Mouse (Mus musculus) B cell, adult 2 months (primary cell): ENCODE results near the gene Pde4a.
"Not testable (repeated sequence)": the region's sequence is repeated elsewhere in the genome, so short reads cannot be mapped to it uniquely, and the experiment has no call there.

Experiments used
- DNase-seq, 2 experiments: peaks; one replicate each; pipeline ENCODE4 v3.0.0; 2022

The Pde4a gene

GRCm38 (mm10) chr9:21246342-21246741 lies 80.8 kb downstream of the Pde4a start:
- DNase-seq: no peak

DNA sequence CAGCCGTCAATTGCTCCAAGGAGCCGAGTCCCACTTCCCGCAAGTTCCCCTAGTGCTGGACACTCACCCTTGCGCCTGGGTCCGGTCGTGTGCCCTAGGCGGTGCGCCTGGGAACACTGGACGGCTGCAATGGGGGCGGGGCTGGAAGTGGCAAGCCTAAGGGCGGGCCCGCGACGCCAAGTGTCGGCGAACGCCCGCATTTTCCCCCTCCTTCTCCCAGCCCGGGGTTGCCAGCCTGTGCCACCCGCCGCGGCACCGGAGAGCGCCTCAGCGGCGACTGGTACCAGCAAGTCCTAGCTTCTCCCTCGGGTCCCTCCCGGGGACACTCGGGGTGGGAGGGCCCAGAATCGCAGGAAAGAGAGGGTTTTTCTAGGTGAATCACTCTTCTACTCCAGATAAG lies 82.8 kb downstream of the Pde4a start, which contains the start of gene S1pr5:
Gene S1pr5, minus strand, starts transcription at position 118 of the 400 bp plus-strand sequence.
- DNase-seq: no peak

GRCm38 (mm10) chr9:21249629-21250508 lies 84.4 kb downstream of the Pde4a start:
- no peak for DNase-seq

DNA sequence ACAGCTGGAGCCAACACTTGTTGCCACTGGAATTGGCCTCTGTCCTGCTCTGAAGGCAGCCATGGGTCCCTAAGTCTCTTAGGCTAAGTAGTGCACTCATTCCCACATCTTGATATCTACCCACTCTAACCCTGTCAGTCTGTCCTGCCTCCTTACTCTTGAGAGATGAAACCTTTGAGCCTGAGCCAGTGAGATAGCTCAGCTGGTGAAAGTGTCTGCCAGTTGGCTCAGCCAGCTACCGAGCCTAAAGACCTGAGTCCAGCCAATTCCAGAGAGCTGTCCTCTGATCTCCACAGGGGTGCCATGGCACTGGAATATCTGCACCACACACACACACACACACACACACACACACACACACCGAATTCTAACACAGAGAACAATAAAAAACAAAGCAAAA lies 85.0 kb downstream of the Pde4a start:
- no peak for DNase-seq

GRCm38 (mm10) chr9:21251116-21251735 lies 85.7 kb downstream of the Pde4a start:
- no peak for DNase-seq

DNA sequence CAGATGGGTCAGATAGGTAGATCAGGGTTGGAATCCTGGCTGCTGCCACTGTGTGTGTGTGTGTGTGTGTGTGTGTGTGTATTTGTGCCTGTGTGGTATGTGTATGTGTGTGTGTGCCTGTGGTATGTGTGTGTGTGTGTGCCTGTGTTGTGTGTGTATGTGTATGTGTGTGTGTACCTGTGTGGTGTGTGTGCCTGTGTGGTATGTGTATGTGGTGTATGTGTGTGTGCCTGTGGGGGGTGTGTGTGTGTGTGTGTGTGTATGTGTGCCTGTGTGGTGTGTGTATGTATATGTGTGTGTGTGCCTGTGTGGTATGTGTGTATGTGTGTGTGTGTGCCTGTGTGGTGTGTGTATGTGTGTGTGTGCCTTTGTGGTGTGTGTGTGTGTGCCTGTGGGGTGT lies 89.2 kb downstream of the Pde4a start:
- no peak for DNase-seq

GRCm38 (mm10) chr9:21256349-21256748 lies 90.8 kb downstream of the Pde4a start:
- not testable (repeated sequence) for DNase-seq

DNA sequence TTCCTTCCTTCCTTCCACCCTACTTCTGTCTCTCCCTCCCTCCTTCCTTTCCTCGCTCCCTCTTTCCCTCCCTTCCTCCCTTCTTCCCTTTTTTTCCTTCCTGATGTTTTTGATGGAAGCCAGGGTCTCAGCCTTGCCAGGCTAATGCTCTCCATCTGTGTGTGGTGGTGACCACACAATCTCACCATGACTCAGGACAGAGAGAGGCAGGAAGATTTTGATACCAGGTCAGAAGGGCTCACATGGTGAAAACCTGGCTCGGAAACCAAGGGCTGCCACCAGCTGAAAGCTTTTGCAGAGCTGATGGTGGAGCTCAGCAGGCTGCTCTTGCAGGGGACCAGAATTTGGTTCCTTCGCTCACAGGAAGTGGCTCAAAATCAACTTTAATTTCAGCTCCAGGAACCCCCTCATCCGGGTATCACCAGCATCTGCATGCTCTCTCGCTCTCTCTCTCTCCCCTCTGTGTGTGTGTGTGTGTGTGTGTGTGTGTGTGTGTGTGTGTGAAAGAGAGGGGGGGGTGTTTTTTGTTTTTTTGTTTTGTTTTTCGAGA lies 95.1 kb downstream of the Pde4a start:
- no peak for DNase-seq

- no peak for DNase-seq
Observed at GRCm38 (mm10) chr9:21261831-21262230, 96.3 kb downstream of the Pde4a start.
